Mouse (Mus musculus): ENCODE measurements around the gene Nmnat1.
A peak's percentile ranks its signal among the peaks of the same experiment; 100 is the strongest.

GRCm38 (mm10) chr4:149491151-149491550 is 6.1 kb upstream of the Nmnat1 start:
- peak; percentile 7; the same call in 1 of the 2 replicates for TF ChIP-seq CTCF (IDR thresholded peaks at IDR 0.05; ENCODE audit: control insufficient read depth, insufficient read depth, low read length)
- TF ChIP-seq POLR2A (IDR thresholded peaks at IDR 0.05; ENCODE audit: borderline replicate concordance, control insufficient read depth, low read depth, low read length) = no peak

Data from bone marrow, adult 2 months (tissue).